Mouse (Mus musculus) thymus, adult 2 months (tissue): ENCODE measurements at regions not wholly inside any gene's neighbourhood (a gene's known extent, or its start where the extent isn't known, plus 50 kb on each side); places are given as distances from the start of the nearest gene placed in this dataset.
A peak's percentile ranks its signal among the peaks of the same experiment; 100 is the strongest.

Experiments
- DNase-seq: peaks from one replicate; pipeline ENCODE4 v3.0.0; 2021
- H3K27ac ChIP-seq: fragments of 200-500 bp; 2 replicates; pipeline ENCODE4 v1.5.1; 2012; ENCODE audit warnings: low read length, control low read depth; ENCODE audit not compliant: control insufficient read depth, insufficient read depth
- H3K27me3 ChIP-seq: fragments of 200-500 bp; 2 replicates; pipeline ENCODE4 v1.6.1; 2012; ENCODE audit warnings: mild to moderate bottlenecking, low read length, moderate library complexity, mixed read lengths; ENCODE audit not compliant: control insufficient read depth, insufficient read depth
- H3K36me3 ChIP-seq: fragments of 200-500 bp; 2 replicates; pipeline ENCODE4 v1.6.1; 2012; ENCODE audit warnings: mild to moderate bottlenecking, low read length, moderate library complexity; ENCODE audit not compliant: control insufficient read depth, insufficient read depth
- H3K4me1 ChIP-seq: fragments of 200-500 bp; replicated peaks from 2 replicates; pipeline ENCODE4 v1.6.1; 2012; ENCODE audit warnings: low read length; ENCODE audit not compliant: control insufficient read depth, insufficient read depth
- H3K4me3 ChIP-seq: fragments of 200-500 bp; 2 replicates; pipeline ENCODE4 v1.5.1; 2012; ENCODE audit warnings: mild to moderate bottlenecking, low read length, control low read depth, moderate library complexity; ENCODE audit not compliant: control insufficient read depth, insufficient read depth
- CTCF ChIP-seq: fragments of 200-500 bp; IDR thresholded peaks from 2 replicates; pipeline ENCODE4 v1.5.1; 2012; ENCODE audit warnings: mild to moderate bottlenecking, control low read depth, low read length, moderate library complexity, borderline replicate concordance; ENCODE audit not compliant: control insufficient read depth, poor library complexity, insufficient read depth; ENCODE audit errors: extremely low read depth
- POLR2A ChIP-seq: fragments of 200-500 bp; IDR thresholded peaks from 2 replicates; pipeline ENCODE4 v1.6.1; 2012; ENCODE audit warnings: mild to moderate bottlenecking, low read length, control low read depth, moderate library complexity; ENCODE audit not compliant: control insufficient read depth, poor library complexity, insufficient read depth; ENCODE audit errors: extremely low read depth
- WGBS: fragments of 180-500 bp; shearing (Covaris S2); methylation state at CpG from one replicate; pipeline ENCODE4 v1.1.7; 2018; 5-methylcytosine and 5-hydroxymethylcytosine counted together

DNA sequence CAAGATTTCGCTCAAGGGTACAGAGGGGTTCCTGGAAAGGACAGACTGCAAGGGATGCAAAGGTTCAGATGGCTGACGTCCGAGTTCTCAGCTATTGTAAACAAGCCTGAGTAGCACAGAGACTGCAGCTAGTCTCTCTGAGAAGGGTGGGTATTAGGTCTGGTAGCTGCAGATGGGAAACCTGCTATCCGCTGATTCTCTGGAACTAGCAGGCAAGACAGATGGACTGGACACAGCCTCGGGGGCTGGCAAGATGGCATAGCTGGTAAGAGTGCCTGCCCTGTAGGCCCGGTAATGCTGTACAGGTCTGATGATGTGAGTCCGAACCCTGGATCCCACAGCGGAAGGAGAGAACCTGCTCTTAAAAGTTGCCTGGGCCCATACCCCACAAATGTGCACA lies 62.2 kb upstream of the Arntl start:
- H3K27me3 ChIP-seq, result no peaks in the 10 kb centered on the region; the same call in 1 of the 2 replicates
- no peak overlapping the region for H3K4me3 ChIP-seq
- WGBS, result 93% methylated on average over 8 of the region's 8 CpGs
- TF ChIP-seq CTCF (no peak), POLR2A (no peak)
- H3K4me1 ChIP-seq, result peaks cover 5% of the 10 kb centered on the region
- H3K27ac ChIP-seq, result no peak overlapping the region
- no peaks in the 10 kb centered on the region for H3K36me3 ChIP-seq
- DNase-seq, result no peak

- DNase-seq, result peak; percentile 28
- Histone ChIP-seq H3K4me1 (peaks cover 5% of the 10 kb centered on the region), H3K4me3 (no peak overlapping the region), H3K27me3 (no peaks in the 10 kb centered on the region; the same call in 1 of the 2 replicates), H3K36me3 (no peaks in the 10 kb centered on the region), H3K27ac (no peak overlapping the region)
- WGBS, result 66% methylated on average over 2 of the region's 2 CpGs
- no peak for TF ChIP-seq CTCF
- TF ChIP-seq POLR2A, result no peak
Measured at GRCm38 (mm10) chr7:113146108-113146507, 61.2 kb upstream of the Arntl start.

GRCm38 (mm10) chr7:113146526-113146925 lies 60.7 kb upstream of the Arntl start:
- no peak for TF ChIP-seq CTCF
- no peak for TF ChIP-seq POLR2A
- Histone ChIP-seq H3K27ac (no peak overlapping the region), H3K4me3 (no peak overlapping the region), H3K4me1 (peaks cover 5% of the 10 kb centered on the region), H3K27me3 (no peaks in the 10 kb centered on the region; the same call in 1 of the 2 replicates), H3K36me3 (no peaks in the 10 kb centered on the region)
- no peak for DNase-seq
- WGBS, result 85% methylated on average over 9 of the region's 9 CpGs

GRCm38 (mm10) chr7:113147391-113148332 lies 59.6 kb upstream of the Arntl start:
- Histone ChIP-seq H3K4me1 (peaks cover 5% of the 10 kb centered on the region), H3K27me3 (no peaks in the 10 kb centered on the region; the same call in 1 of the 2 replicates), H3K4me3 (no peak overlapping the region), H3K27ac (no peak overlapping the region), H3K36me3 (no peaks in the 10 kb centered on the region)
- WGBS, result 29% methylated on average over 16 of the region's 16 CpGs
- no peak for TF ChIP-seq CTCF
- no peak for TF ChIP-seq POLR2A
- DNase-seq, result no peak

DNA sequence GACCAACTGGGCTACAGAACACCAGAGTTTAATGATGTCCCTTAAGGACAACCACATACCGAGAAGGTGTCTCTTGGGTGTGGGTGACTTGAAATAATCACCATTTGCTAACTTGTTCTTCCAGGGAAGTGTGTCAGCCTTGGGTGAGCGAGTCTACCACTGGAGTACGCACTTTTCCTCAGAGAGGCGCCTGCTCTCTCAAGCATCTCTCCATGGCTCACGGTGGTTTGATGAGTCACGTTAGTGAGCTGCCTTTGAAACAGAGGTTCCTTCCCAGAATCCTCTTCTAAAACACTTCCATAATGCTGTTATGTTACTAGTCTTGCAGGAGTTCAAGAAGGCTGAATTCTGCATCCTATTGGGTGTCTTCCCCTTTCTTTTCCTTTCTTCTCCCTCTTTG lies 58.6 kb upstream of the Arntl start:
- no peak for DNase-seq
- no peaks in the 10 kb centered on the region for H3K36me3 ChIP-seq
- no peaks in the 10 kb centered on the region; the same call in 1 of the 2 replicates for H3K27me3 ChIP-seq
- H3K4me1 ChIP-seq, result peaks cover 5% of the 10 kb centered on the region
- no peak overlapping the region for H3K27ac ChIP-seq
- no peak overlapping the region for H3K4me3 ChIP-seq
- 69% methylated on average over 6 of the region's 6 CpGs for WGBS
- TF ChIP-seq CTCF, result no peak
- TF ChIP-seq POLR2A, result no peak

GRCm38 (mm10) chr7:113149966-113150470 lies 57.2 kb upstream of the Arntl start:
- no peak for DNase-seq
- peaks cover 5% of the 10 kb centered on the region for H3K4me1 ChIP-seq
- H3K36me3 ChIP-seq, result no peaks in the 10 kb centered on the region
- TF ChIP-seq POLR2A (no peak), CTCF (no peak)
- H3K4me3 ChIP-seq, result no peak overlapping the region
- 94% methylated on average over 4 of the region's 4 CpGs for WGBS
- H3K27me3 ChIP-seq, result no peaks in the 10 kb centered on the region; the same call in 1 of the 2 replicates
- no peak overlapping the region for H3K27ac ChIP-seq

DNA sequence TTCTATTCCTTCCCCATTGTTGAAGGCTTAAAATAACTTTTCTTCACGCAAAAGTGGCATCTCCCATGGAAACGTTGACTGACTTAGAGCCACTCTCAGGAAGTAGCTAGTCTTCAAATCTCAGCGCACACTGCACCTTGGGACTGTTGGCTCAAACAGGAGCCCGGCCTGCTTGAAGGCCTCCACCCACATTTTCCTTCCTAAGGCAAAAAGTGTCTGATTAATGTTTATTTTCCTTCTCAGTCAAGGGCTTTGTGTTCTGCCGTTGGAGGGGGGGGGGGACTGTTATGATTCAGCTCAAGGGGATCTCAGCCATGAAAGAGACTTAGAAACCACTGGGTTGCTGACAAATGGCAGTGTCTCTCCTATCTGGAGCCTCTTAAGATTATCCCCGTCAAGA lies 56.5 kb upstream of the Arntl start:
- no peaks in the 10 kb centered on the region for H3K36me3 ChIP-seq
- WGBS, result 30% methylated on average over 6 of the region's 6 CpGs

More for the DNA sequence above, 56.5 kb upstream of the Arntl start:
- H3K27ac ChIP-seq, result no peak overlapping the region
- no peaks in the 10 kb centered on the region; the same call in 1 of the 2 replicates for H3K27me3 ChIP-seq
- peaks cover 5% of the 10 kb centered on the region for H3K4me1 ChIP-seq
- TF ChIP-seq POLR2A, result no peak
- TF ChIP-seq CTCF, result no peak
- H3K4me3 ChIP-seq, result no peak overlapping the region
- no peak for DNase-seq
